Mouse (Mus musculus) lung, postnatal 0 days (tissue): ENCODE data around the gene Zbtb8b.

ENCODE experiments used
- CTCF ChIP-seq: IDR thresholded peaks from 2 replicates; pipeline ENCODE4 v1.5.1; 2016; ENCODE audit warnings: antibody characterized with exemption, mild to moderate bottlenecking
- EP300 ChIP-seq: IDR thresholded peaks from 2 replicates; pipeline ENCODE4 v1.6.1; 2016; ENCODE audit warnings: antibody characterized with exemption, mild to moderate bottlenecking, control low read depth

DNA sequence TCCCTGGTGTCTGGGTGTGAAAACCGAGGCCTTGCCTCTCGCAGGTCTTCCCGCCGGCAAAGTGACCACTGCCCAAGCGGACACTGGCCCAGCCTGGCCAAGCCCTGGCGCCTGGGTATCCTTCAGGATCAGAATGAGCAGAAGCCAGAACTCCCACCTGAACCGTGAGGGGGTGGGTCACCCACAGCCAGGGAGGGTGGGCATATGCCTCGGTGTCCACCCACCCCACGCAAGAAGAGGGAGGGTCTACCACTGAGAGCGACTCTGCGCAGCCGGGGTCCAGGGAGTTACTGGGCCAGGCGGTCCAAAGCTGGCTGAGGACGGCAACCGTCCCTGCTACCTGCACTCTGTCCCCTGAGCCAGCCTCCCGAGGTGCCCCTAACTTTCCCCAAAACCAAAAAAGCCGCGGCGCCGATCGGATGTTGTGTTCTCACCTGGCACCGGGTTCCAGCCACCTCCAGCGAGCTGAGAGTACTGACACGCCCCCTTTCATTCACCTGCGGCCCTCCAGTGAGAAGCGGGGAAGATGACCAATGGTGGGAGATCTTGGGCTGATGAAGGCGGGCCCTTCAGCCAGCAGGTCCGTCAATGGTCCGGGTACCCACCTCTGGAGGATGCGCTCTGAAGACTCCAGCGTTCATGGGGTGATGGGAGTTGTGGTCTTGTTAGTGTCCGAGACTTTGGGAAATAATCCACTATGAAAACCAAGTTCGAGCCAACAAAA lies at the start of gene Zbtb8b:
- TF ChIP-seq CTCF = no peak
- TF ChIP-seq EP300 = no peak
